Mouse (Mus musculus): ENCODE results near the gene Slc25a26.

DNA sequence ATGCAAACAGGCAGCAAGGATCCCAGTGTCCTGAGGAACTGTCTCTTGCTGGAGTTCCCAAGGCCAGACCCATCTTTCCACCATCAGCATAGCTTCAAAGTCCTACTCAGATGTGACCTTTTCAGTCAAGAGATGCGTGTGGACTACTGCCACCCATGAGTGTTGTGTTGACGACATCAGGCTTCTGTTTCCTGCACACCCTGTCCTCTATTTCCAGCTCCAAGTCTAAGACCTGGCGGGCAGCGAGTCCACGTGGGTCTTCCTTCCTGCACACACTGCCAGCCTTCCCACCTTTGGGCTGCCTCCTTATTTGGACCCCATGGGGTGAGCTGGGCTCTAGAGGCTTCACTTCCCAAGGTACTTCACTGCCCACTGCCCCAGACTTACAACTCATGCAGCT lies 124.4 kb downstream of the Slc25a26 start:
- TF ChIP-seq CTCF (IDR thresholded peaks at IDR 0.05; ENCODE audit: borderline replicate concordance, extremely low read depth, insufficient read depth, insufficient read length) (no peak), POLR2A (IDR thresholded peaks at IDR 0.05; ENCODE audit: borderline replicate concordance, extremely low read depth, insufficient read depth, insufficient read length, poor library complexity, severe bottlenecking) (no peak)
